ENCODE assay signal across 19 mouse cellular contexts in genomic region chr16:59836778-59837177, GRCm38 (mm10).
DNase-seq lines count a peak whose midpoint lies in the region; ATAC-seq lines count a peak whose summit lies in the region.
"Had no signal": no experiment of that assay in that cellular context is flagged by ENCODE, and none has a peak within 500 bp of the region (broad histone marks: within the 10 kb centered on the region; RNA-seq: fewer than 3 reads in every experiment).

No protein-coding gene starts in this region.

- intact Hi-C loops in left cerebral cortex, postnatal 10 days (cut with DNase I): no loop called here

- no peak for DNase-seq in hindbrain, embryonic 10.5 days (ENCODE audit: low spot score)
- DNase-seq in left cerebral cortex, adult 11 months (ENCODE audit: low spot score): peak; percentile 4
- DNase-seq in left cerebral cortex, postnatal 10 days (ENCODE audit: extremely low spot score in 1 of 2, low spot score in 2 of 2): no peak
- peak; percentile 41 for DNase-seq in right cerebral cortex, adult 18-20 months
- DNase-seq in right cerebral cortex, postnatal 10 days (ENCODE audit: low spot score in 2 of 2): no peak
- DNase-seq in telencephalon, adult 2 months (ENCODE audit: low read depth, low spot score): peak; percentile 68
- DNase-seq in T-cell, adult 2 months (ENCODE audit: low spot score): no peak
- DNase-seq: adrenal gland, adult 8-10 months; adrenal gland, postnatal 36 days; cerebellum, adult 18-20 months; cerebellum, adult 9-11 months; cerebellum, postnatal 36 days; gastrocnemius, adult 2 months; gastrocnemius, postnatal 25 days had no signal

- H3K9me3 ChIP-seq in hindbrain, embryonic 13.5 days: peaks cover 3% of the 10 kb centered on the region; the same call in 1 of the 2 replicates
- H3K9me3 ChIP-seq in hindbrain, embryonic 10.5 days: no peaks in the 10 kb centered on the region
- H3K9me3 ChIP-seq: embryonic facial prominence, embryonic 13.5 days; forebrain, embryonic 13.5 days; heart, embryonic 12.5 days had no signal

- no peak overlapping the region for H3K4me2 ChIP-seq in hindbrain, embryonic 13.5 days
- H3K4me2 ChIP-seq: embryonic facial prominence, embryonic 13.5 days; forebrain, embryonic 13.5 days; heart, embryonic 12.5 days had no signal

- H3K4me3 ChIP-seq in hindbrain, embryonic 13.5 days: no peak overlapping the region
- H3K4me3 ChIP-seq in hindbrain, embryonic 10.5 days: no peak overlapping the region
- H3K4me3 ChIP-seq: embryonic facial prominence, embryonic 13.5 days; forebrain, embryonic 13.5 days; gastrocnemius, adult 2 months; heart, embryonic 12.5 days had no signal

- no peaks in the 10 kb centered on the region for H3K27me3 ChIP-seq in hindbrain, embryonic 13.5 days
- no peaks in the 10 kb centered on the region for H3K27me3 ChIP-seq in hindbrain, embryonic 10.5 days (ENCODE audit: insufficient read depth, poor library complexity, severe bottlenecking)
- H3K27me3 ChIP-seq: embryonic facial prominence, embryonic 13.5 days; forebrain, embryonic 13.5 days; heart, embryonic 12.5 days had no signal

- no peak overlapping the region for H3K9ac ChIP-seq in hindbrain, embryonic 13.5 days
- H3K9ac ChIP-seq: embryonic facial prominence, embryonic 13.5 days; forebrain, embryonic 13.5 days; heart, embryonic 12.5 days had no signal

- no peaks in the 10 kb centered on the region for H3K36me3 ChIP-seq in hindbrain, embryonic 13.5 days
- no peaks in the 10 kb centered on the region for H3K36me3 ChIP-seq in hindbrain, embryonic 10.5 days
- H3K36me3 ChIP-seq: embryonic facial prominence, embryonic 13.5 days; heart, embryonic 12.5 days had no signal

- peaks cover 3% of the 10 kb centered on the region; the same call in 1 of the 2 replicates for H3K4me1 ChIP-seq in hindbrain, embryonic 13.5 days (replicated peaks)
- no peaks in the 10 kb centered on the region for H3K4me1 ChIP-seq in hindbrain, embryonic 10.5 days (replicated peaks)
- H3K4me1 ChIP-seq: embryonic facial prominence, embryonic 13.5 days; heart, embryonic 12.5 days had no signal

- 72% methylated on average over 4 of the region's 4 CpGs for WGBS in hindbrain, embryonic 13.5 days
- 92% methylated on average over 4 of the region's 4 CpGs for WGBS in hindbrain, embryonic 10.5 days

- no peak for ATAC-seq in hindbrain, embryonic 13.5 days (ENCODE audit: low FRiP score)
- ATAC-seq: forebrain, embryonic 13.5 days; inflammation-experienced regulatory T-cells, adult 6 months had no signal

- H3K27ac ChIP-seq in hindbrain, embryonic 13.5 days: peak overlapping the region; percentile 35; the same call in 1 of the 2 replicates
- H3K27ac ChIP-seq in hindbrain, embryonic 10.5 days: no peak overlapping the region
- H3K27ac ChIP-seq: embryonic facial prominence, embryonic 13.5 days; forebrain, embryonic 13.5 days; gastrocnemius, adult 2 months had no signal

Comparison
In these comparisons a context has a peak if more than half of its experiments do, and no peak if none do; other contexts are left out.
1. DNase-seq: peak in left cerebral cortex, adult 11 months (single experiment), right cerebral cortex, adult 18-20 months (single experiment) and telencephalon, adult 2 months (single experiment); none in hindbrain, embryonic 10.5 days (single experiment), left cerebral cortex, postnatal 10 days (0 of 2), right cerebral cortex, postnatal 10 days (0 of 2) and T-cell, adult 2 months (single experiment).